Mouse (Mus musculus) thymus, adult 2 months (tissue): ENCODE measurements around the gene Grm2. TPM values are rescaled to one million over a fixed set of nuclear protein-coding genes. Genes with fewer than 3 reads are reported as not detected.
"Not testable (repeated sequence)": the region's sequence is repeated elsewhere in the genome, so short reads cannot be mapped to it uniquely, and the experiment has no call there.

Source experiments
- DNase-seq: peaks from one replicate; pipeline ENCODE4 v3.0.0; 2021
- H3K27ac ChIP-seq: fragments of 200-500 bp; 2 replicates; pipeline ENCODE4 v1.5.1; 2012; ENCODE audit warnings: low read length, control low read depth; ENCODE audit not compliant: control insufficient read depth, insufficient read depth
- H3K27me3 ChIP-seq: fragments of 200-500 bp; 2 replicates; pipeline ENCODE4 v1.6.1; 2012; ENCODE audit warnings: mild to moderate bottlenecking, low read length, moderate library complexity, mixed read lengths; ENCODE audit not compliant: control insufficient read depth, insufficient read depth
- H3K36me3 ChIP-seq: fragments of 200-500 bp; 2 replicates; pipeline ENCODE4 v1.6.1; 2012; ENCODE audit warnings: mild to moderate bottlenecking, low read length, moderate library complexity; ENCODE audit not compliant: control insufficient read depth, insufficient read depth
- H3K4me1 ChIP-seq: fragments of 200-500 bp; replicated peaks from 2 replicates; pipeline ENCODE4 v1.6.1; 2012; ENCODE audit warnings: low read length; ENCODE audit not compliant: control insufficient read depth, insufficient read depth
- H3K4me3 ChIP-seq: fragments of 200-500 bp; 2 replicates; pipeline ENCODE4 v1.5.1; 2012; ENCODE audit warnings: mild to moderate bottlenecking, low read length, control low read depth, moderate library complexity; ENCODE audit not compliant: control insufficient read depth, insufficient read depth
- CTCF ChIP-seq: fragments of 200-500 bp; IDR thresholded peaks from 2 replicates; pipeline ENCODE4 v1.5.1; 2012; ENCODE audit warnings: mild to moderate bottlenecking, control low read depth, low read length, moderate library complexity, borderline replicate concordance; ENCODE audit not compliant: control insufficient read depth, poor library complexity, insufficient read depth; ENCODE audit errors: extremely low read depth
- POLR2A ChIP-seq: fragments of 200-500 bp; IDR thresholded peaks from 2 replicates; pipeline ENCODE4 v1.6.1; 2012; ENCODE audit warnings: mild to moderate bottlenecking, low read length, control low read depth, moderate library complexity; ENCODE audit not compliant: control insufficient read depth, poor library complexity, insufficient read depth; ENCODE audit errors: extremely low read depth
- WGBS: fragments of 180-500 bp; shearing (Covaris S2); methylation state at CpG from one replicate; pipeline ENCODE4 v1.1.7; 2018; 5-methylcytosine and 5-hydroxymethylcytosine counted together
- polyA plus RNA-seq: library from polyadenylated mRNA; depleted of rRNA; stranded (reverse); fragments of >200 nt; gene quantifications from 2 replicates; pipeline ENCODE4 v1.2.3, GENCODE M21; 2012

Grm2 gene
- polyA plus RNA-seq, 1 experiment = 0.19 TPM

DNA sequence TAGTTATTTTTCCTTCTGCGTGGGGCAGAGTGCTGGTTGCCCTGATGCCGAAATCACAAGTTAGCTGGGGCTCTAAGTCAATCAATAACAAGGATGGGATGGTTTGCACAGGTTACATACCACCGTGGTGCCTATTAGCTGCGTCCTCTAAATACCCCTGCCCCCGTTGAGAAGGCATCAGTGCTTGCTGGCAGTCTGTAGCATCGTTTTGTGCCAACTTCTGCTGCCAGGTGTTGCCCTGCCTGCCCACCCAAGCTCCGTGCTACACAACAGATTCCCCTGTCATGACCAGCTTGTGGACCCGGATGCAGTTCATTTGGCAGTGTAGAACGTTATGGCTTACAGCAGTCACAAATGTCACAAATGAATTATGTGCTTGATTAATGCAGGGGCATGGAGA, 39.6 kb downstream of the Grm2 start:
- H3K27ac ChIP-seq = no peak overlapping the region
- no peaks in the 10 kb centered on the region for H3K27me3 ChIP-seq
- WGBS = 87% methylated on average over 9 of the region's 9 CpGs
- H3K36me3 ChIP-seq = no peaks in the 10 kb centered on the region
- TF ChIP-seq POLR2A = no peak
- TF ChIP-seq CTCF = no peak
- H3K4me1 ChIP-seq = no peaks in the 10 kb centered on the region
- no peak overlapping the region for H3K4me3 ChIP-seq
- DNase-seq = no peak

DNA sequence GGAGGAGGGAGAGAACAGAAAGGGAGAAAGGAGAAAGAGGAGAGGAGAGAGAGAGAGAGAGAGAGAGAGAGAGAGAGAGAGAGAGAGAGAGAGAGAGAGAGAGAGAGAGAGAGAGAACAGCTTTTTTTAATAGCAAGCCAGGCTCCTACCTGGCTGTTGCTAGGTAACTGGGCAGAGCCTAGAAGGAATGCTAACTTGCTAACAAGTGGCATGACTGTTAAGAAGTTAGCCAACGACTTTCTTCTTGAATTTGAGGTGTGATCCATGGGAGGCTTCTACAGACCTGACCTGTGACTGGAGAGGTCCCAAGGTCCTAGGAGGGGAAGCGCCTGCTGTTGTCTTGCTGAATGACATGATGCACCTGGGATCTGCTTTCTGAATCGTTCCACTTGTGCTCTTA, 41.3 kb downstream of the Grm2 start:
- Histone ChIP-seq H3K4me3 (no peak overlapping the region), H3K36me3 (no peaks in the 10 kb centered on the region), H3K27me3 (no peaks in the 10 kb centered on the region), H3K27ac (no peak overlapping the region), H3K4me1 (no peaks in the 10 kb centered on the region)
- no peak for TF ChIP-seq POLR2A
- no peak for TF ChIP-seq CTCF
- DNase-seq = no peak
- WGBS = 57% methylated on average over 3 of the region's 3 CpGs

DNA sequence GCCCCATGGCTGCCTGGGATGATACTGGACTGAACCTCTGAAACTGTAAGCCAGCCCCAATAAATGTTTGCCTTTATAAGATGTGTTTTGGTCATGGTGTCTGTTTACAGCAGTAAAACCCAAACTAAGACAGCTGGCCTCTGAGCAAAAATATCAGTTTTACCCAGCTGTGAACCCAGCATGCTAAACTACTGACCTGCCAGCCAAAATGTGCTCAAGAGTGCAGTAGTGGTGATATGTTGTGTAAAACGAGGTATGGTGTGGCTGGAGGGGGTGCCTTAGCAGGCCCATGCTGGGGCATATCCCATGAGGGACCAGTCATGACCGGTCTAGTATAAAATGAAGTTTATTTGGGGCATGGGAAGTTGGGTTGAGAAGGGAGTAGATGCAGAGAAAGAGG, 41.9 kb downstream of the Grm2 start:
- no peaks in the 10 kb centered on the region for H3K36me3 ChIP-seq
- no peak for DNase-seq
- WGBS = 75% methylated on average over 2 of the region's 2 CpGs
- no peaks in the 10 kb centered on the region for H3K4me1 ChIP-seq
- no peak overlapping the region for H3K27ac ChIP-seq
- H3K4me3 ChIP-seq = no peak overlapping the region
- TF ChIP-seq POLR2A (no peak), CTCF (no peak)
- no peaks in the 10 kb centered on the region for H3K27me3 ChIP-seq

DNA sequence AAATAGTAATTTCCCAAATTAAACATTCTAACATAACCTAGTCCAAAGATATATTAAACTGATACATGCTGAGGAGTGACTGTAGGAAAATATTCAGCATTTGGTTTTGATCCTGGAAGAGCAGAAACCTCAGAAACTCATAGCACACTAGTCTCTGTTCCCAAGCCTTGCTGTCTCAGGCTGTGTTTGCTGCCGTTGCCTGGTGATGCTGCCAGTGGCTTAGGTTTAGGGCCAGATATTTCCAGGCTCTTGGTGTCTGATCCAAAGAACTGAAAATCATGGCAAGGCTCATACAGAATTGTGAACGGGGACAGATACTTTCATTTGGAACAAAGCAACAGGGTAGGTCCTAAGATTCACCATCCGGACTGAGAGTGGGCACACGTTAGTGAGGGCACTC, 45.2 kb downstream of the Grm2 start:
- TF ChIP-seq POLR2A (no peak), CTCF (no peak)
- Histone ChIP-seq H3K27ac (no peak overlapping the region), H3K36me3 (no peaks in the 10 kb centered on the region), H3K4me1 (no peaks in the 10 kb centered on the region), H3K4me3 (no peak overlapping the region), H3K27me3 (no peaks in the 10 kb centered on the region)
- DNase-seq = no peak
- WGBS = 90% methylated on average over 4 of the region's 4 CpGs

DNA sequence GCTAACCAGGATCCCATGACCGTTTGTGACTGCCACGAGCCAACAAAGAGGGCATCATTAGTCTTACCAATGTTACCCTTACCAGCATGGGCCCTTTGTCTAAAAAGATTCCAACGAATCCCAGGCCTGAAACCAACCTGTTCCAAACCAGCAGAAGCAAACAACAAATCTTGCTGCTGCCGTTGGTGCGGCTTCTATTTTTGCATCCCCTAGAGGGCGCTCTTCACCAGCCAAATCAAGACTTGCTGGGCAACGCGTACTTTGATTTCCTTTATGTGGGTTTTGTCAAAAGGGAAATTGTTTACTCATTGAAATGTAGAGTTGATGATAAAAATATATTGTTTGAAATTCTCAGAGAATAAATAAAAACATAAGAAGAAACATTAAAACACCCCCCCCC, 55.3 kb downstream of the Grm2 start:
- H3K27me3 ChIP-seq = no peaks in the 10 kb centered on the region
- WGBS = 28% methylated on average over 8 of the region's 8 CpGs
- no peaks in the 10 kb centered on the region for H3K4me1 ChIP-seq
- no peak overlapping the region for H3K27ac ChIP-seq
- DNase-seq = peak; percentile 27
- H3K4me3 ChIP-seq = no peak overlapping the region
- H3K36me3 ChIP-seq = no peaks in the 10 kb centered on the region
- TF ChIP-seq POLR2A = no peak
- TF ChIP-seq CTCF = no peak

DNA sequence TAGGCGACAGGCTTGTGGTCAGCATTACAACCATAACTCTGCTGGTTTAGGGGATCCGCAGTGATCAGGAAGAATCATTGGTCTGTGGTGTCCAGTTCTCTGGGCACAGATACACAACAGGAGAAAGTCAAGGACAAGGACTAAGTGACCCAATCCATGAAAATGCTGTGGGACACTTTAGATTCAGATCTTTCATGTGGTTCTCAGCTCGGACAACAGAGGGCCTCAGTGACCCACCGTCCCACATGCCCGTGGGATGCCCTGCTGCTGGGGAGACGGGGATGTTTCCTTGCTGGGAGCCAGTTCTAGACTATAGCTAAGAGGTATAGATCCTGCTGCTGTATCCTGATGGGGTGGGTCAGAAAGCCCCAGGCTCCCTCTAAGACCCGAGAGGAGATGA, 57.4 kb downstream of the Grm2 start:
- DNase-seq = no peak
- TF ChIP-seq CTCF (no peak), POLR2A (no peak)
- no peaks in the 10 kb centered on the region for H3K4me1 ChIP-seq
- WGBS = 47% methylated on average over 7 of the region's 7 CpGs
- H3K36me3 ChIP-seq = no peaks in the 10 kb centered on the region
- no peak overlapping the region for H3K4me3 ChIP-seq
- H3K27me3 ChIP-seq = no peaks in the 10 kb centered on the region
- no peak overlapping the region for H3K27ac ChIP-seq

- no peak for TF ChIP-seq CTCF
- TF ChIP-seq POLR2A = no peak
- no peaks in the 10 kb centered on the region for H3K27me3 ChIP-seq
- no peak for DNase-seq
- H3K4me1 ChIP-seq = no peaks in the 10 kb centered on the region
- WGBS = 83% methylated on average over 7 of the region's 7 CpGs
- H3K36me3 ChIP-seq = no peaks in the 10 kb centered on the region
- no peak overlapping the region for H3K4me3 ChIP-seq
- no peak overlapping the region for H3K27ac ChIP-seq
Observed at GRCm38 (mm10) chr9:106595836-106596235, 60.0 kb downstream of the Grm2 start.

DNA sequence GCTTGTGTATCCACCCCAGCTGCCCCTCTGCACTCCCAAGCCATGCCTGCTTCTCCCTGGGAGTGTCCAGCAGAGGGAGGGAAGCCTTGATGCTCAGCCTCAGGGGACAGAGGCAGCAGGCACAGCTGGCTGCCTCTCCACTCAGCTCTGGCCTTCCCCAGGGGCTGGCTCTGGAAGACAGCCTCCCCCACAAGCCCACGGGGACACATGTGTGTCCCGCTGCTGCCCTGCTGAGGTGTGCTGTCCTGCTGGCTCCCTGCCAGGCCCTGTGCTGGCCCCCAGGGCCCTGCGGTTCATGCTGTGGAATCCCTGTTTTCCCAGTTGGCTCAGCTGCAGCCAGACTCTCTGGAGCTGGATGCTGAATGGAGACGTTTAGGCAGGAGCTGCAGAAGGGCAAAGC, 60.5 kb downstream of the Grm2 start:
- not testable (repeated sequence) for H3K4me3 ChIP-seq, H3K36me3 ChIP-seq, H3K27ac ChIP-seq, DNase-seq, H3K27me3 ChIP-seq, H3K4me1 ChIP-seq
- WGBS = 49% methylated on average over 4 of the region's 4 CpGs
